Mouse (Mus musculus) mature B cell (primary cell): ENCODE data around the gene Zfp652.

Source experiments
- in situ Hi-C: fragments of 300-500 bp; cut with MboI; formaldehyde crosslinking; loops from 2 replicates; pipeline ENCODE4 v1.14.3; 2019

Zfp652 gene

GRCm38 (mm10) chr11:95765334-95765733, 52.9 kb downstream of the Zfp652 start:
- in situ Hi-C loops: no loop called here

- in situ Hi-C loops: no loop called here
Observed at GRCm38 (mm10) chr11:95768244-95768643, 55.8 kb downstream of the Zfp652 start.

- in situ Hi-C loops: no loop called here
Observed at GRCm38 (mm10) chr11:95769208-95769607, 56.7 kb downstream of the Zfp652 start.

GRCm38 (mm10) chr11:95770720-95771364, 58.4 kb downstream of the Zfp652 start:
- in situ Hi-C loops: no loop called here

- in situ Hi-C loops: no loop called here
Observed at GRCm38 (mm10) chr11:95771665-95772064, 59.2 kb downstream of the Zfp652 start.

- in situ Hi-C loops: no loop called here
Observed at GRCm38 (mm10) chr11:95773264-95773663, 60.8 kb downstream of the Zfp652 start.

GRCm38 (mm10) chr11:95777323-95778297, 65.1 kb downstream of the Zfp652 start:
- in situ Hi-C loops: no loop called here

GRCm38 (mm10) chr11:95778831-95779251, 66.4 kb downstream of the Zfp652 start:
- in situ Hi-C loops: no loop called here

GRCm38 (mm10) chr11:95779366-95779765, 66.9 kb downstream of the Zfp652 start:
- in situ Hi-C loops: no loop called here

- in situ Hi-C loops: no loop called here
Observed at GRCm38 (mm10) chr11:95780480-95780879, 68.0 kb downstream of the Zfp652 start.

GRCm38 (mm10) chr11:95781557-95781956, 69.1 kb downstream of the Zfp652 start:
- in situ Hi-C loops: no loop called here

GRCm38 (mm10) chr11:95783457-95783856, 71.0 kb downstream of the Zfp652 start:
- in situ Hi-C loops: no loop called here

GRCm38 (mm10) chr11:95783958-95784357, 71.5 kb downstream of the Zfp652 start:
- in situ Hi-C loops: no loop called here

- in situ Hi-C loops: no loop called here
Observed at GRCm38 (mm10) chr11:95785675-95786074, 73.2 kb downstream of the Zfp652 start.

GRCm38 (mm10) chr11:95786511-95786910, 74.0 kb downstream of the Zfp652 start:
- in situ Hi-C loops: no loop called here

- in situ Hi-C loops: no loop called here
Observed at GRCm38 (mm10) chr11:95789451-95789891, 77.0 kb downstream of the Zfp652 start.

GRCm38 (mm10) chr11:95791787-95792186, 79.3 kb downstream of the Zfp652 start:
- in situ Hi-C loops: no loop called here

- in situ Hi-C loops: no loop called here
Observed at GRCm38 (mm10) chr11:95792950-95793509, 80.6 kb downstream of the Zfp652 start.

- in situ Hi-C loops: no loop called here
Observed at GRCm38 (mm10) chr11:95794201-95794600, 81.7 kb downstream of the Zfp652 start.

- in situ Hi-C loops: no loop called here
Observed at GRCm38 (mm10) chr11:95795582-95795981, 83.1 kb downstream of the Zfp652 start.

- in situ Hi-C loops: no loop called here
Observed at GRCm38 (mm10) chr11:95805010-95805409, 92.5 kb downstream of the Zfp652 start.

- in situ Hi-C loops: no loop called here
Observed at GRCm38 (mm10) chr11:95805527-95805926, 93.1 kb downstream of the Zfp652 start.

- in situ Hi-C loops: no loop called here
Observed at GRCm38 (mm10) chr11:95807884-95808283, 95.4 kb downstream of the Zfp652 start.
